Mouse (Mus musculus) Patski (cell line): Measurements from ENCODE around the gene Krt78. TPM values are rescaled to one million over a fixed set of nuclear protein-coding genes. Genes with fewer than 3 reads are reported as not detected.
A peak's percentile ranks its signal among the peaks of the same experiment; 100 is the strongest.

Experiments used
- ATAC-seq: fragments of 100-300 bp; one replicate; pipeline ENCODE4 v1.8.0; 2021
- CTCF ChIA-PET: fragments of 350-600 bp; sonication (Branson Sonifier 250); formaldehyde crosslinking; loops from one replicate; lab custom pipeline; 2022; ENCODE audit warnings: inconsistent platforms; lab: Charles Lee
- POLR2A ChIA-PET: fragments of 350-600 bp; sonication (Branson Sonifier 250); formaldehyde crosslinking; loops from one replicate; lab custom pipeline; 2022; ENCODE audit warnings: antibody characterized with exemption, inconsistent platforms; lab: Charles Lee
- DNase-seq: peaks from one replicate; pipeline ENCODE4 v3.0.0-alpha.2; 2011; ENCODE audit warnings: low read depth, low spot score
- H3K27me3 ChIP-seq: fragments of 371-371 bp; one replicate; pipeline ENCODE4 v1.5.1; 2021
- CTCF ChIP-seq: fragments of 100-300 bp; IDR thresholded peaks from one replicate; pipeline ENCODE4 v1.5.1; 2021
- in situ Hi-C: fragments of 300-500 bp; cut with MboI; formaldehyde crosslinking; loops from 3 replicates; pipeline ENCODE4 v1.11.1; 2018; ENCODE audit warnings: low pct_unique_long_range_greater_than_20kb, mixed read lengths
- polyA plus RNA-seq: library from polyadenylated mRNA; unstranded; gene quantifications from one replicate; pipeline ENCODE4 v1.2.3, GENCODE M21; 2021

Krt78 gene
- polyA plus RNA-seq, 1 experiment from 2014 or later, result 0.05 TPM

DNA sequence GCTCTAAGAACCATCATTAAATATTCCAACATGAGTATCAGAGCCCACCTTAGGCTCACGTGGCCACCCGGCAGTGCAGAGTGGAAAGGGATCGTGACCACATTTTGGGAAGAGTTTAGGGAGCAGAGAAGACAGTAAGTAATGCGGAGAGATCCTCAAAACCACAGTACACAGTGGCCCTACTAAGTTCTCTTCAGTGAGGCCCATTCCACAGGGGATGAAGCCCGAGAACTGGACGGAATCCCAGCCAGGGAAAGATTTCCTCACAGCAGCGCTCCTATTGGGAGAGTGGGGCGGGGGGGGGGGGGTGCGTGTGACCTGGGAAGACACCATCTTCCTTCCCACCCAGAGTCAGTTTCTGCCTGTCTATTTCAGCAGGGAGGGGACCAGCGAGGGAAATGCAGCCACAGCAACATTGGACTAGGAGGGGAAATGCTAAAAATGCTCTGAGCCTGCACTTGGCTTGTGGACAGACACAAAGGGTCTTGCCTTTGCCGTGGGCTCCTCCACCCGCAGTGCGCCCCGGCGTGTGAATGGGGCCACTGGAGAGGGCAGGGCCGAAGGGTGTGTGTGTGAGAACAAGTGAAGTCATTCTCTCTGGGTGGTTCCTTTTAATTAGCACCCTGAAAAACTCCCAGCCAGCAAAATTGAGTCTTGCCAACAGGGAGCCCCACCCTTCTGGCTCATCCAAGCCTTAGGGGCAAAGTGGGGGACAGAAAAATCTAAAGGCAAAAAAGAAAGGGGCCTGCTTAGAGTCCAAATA lies 20.2 kb upstream of the Krt78 start:
- ATAC-seq, result no peak
- ChIA-PET CTCF (interaction anchor here (0.8 to 1.9 kb wide), 13 partner anchors 10 to 634 kb away, joined by 3 to 26 read pairs (median 3); no protein-coding TSS in a partner anchor), POLR2A (no interaction called here)
- no peak for TF ChIP-seq CTCF
- in situ Hi-C loops, result loop anchor here (5.0 to 25.0 kb wide), 3 partner anchors 112 to 452 kb away; partner anchors contain the start of genes Krt1 and Krt77
- DNase-seq, result no peak
- no peaks in the 10 kb centered on the region for H3K27me3 ChIP-seq

DNA sequence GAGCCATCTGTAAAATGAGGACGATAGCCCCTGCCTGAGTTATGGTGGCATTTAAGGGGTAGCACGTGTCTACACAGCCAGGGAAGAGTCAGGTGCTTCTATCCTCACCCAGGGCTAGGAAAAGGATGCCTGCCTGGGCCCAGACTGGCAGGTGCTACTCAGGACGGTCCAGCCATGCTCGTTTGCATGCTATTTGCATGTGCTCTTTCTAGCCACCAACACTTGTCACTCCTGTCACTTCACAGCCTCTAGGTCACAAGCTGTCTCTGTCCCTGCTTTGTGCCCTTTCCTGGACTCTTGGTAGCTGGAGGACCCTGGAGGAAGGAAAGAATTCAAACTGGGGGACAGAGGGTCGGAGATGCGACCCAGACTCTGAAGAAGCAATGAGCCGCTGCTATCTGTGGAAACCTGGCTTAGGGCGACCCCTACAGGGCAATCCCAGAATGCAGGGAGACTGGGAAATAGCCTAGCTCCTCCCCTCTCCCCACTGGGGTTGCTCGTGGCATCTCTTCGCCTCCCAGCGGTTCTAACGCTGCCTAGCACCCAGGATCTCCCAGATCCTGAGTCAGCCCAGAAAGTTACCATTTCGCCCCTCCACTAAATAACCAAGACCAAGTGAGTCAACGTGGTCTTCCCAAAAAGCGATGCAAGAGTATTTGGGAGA lies 19.5 kb upstream of the Krt78 start:
- CTCF ChIA-PET, result interaction anchor here (0.8 to 1.8 kb wide), 11 partner anchors 11 to 633 kb away, joined by 3 to 26 read pairs (median 3); no protein-coding TSS in a partner anchor
- ATAC-seq (peak; percentile 38), DNase-seq (peak; percentile 64)
- no peaks in the 10 kb centered on the region for H3K27me3 ChIP-seq
- TF ChIP-seq CTCF, result no peak
- POLR2A ChIA-PET, result no interaction called here
- in situ Hi-C loops, result loop anchor here (5.0 to 25.0 kb wide), 3 partner anchors 111 to 451 kb away; partner anchors contain the start of genes Krt1 and Krt77

DNA sequence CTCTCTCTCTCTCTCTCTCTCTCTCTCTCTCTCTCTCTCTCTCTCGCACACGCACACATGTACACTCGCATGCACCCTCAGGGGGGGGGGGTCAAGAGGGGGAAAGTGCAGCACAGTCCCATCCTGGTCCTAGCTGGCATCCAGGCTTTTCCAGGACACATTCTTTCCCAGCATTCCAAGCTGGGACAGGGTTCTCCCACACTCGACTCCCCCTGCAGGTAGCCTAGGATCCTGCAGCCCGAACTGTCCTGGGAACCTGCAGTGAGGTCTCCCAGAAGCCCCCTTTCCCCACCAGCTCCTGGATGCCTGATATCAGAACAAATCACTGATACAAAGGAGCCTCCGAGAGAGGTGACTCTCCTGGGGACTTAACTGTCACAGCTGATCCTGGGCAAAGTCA lies 16.4 kb upstream of the Krt78 start:
- ATAC-seq (no peak), DNase-seq (no peak)
- no peak for TF ChIP-seq CTCF
- ChIA-PET CTCF (interaction anchor here (0.9 to 4.3 kb wide), 9 partner anchors 12 to 451 kb away, joined by 3 to 18 read pairs (median 5); partner anchors contain the start of gene Krt1), POLR2A (no interaction called here)
- no peaks in the 10 kb centered on the region for H3K27me3 ChIP-seq
- in situ Hi-C loops, result loop anchor here (5.0 to 25.0 kb wide), 3 partner anchors 108 to 448 kb away; partner anchors contain the start of genes Krt1 and Krt77

DNA sequence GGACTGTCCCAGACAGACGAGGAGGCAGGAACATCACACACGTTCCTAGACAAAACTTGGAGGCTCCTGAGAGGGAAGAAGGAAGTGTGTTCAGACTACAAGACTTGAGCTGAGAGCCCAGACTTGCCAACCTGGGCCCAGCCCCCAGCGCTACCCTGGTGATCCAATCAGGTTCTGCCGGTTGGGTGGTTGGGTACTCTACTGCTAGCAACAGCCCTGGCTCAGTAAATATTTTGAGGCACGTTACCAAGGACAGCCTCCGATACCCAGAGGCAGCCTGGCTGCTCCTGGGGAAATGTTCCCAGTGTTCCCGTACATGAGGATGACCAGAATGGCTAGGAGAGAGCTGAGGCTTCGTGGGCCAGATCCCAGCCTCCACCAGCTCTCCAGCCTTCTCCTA lies 12.7 kb upstream of the Krt78 start:
- ChIA-PET CTCF (interaction anchor here (1.1 to 4.0 kb wide), 4 partner anchors 9 to 195 kb away, joined by 3 to 18 read pairs (median 3); no protein-coding TSS in a partner anchor), POLR2A (no interaction called here)
- in situ Hi-C loops, result loop anchor here (25.0 kb wide), 1 partner anchor 105 kb away; the partner anchor contains the start of genes Krt1 and Krt77
- no peak for TF ChIP-seq CTCF
- no peaks in the 10 kb centered on the region for H3K27me3 ChIP-seq
- ATAC-seq (no peak), DNase-seq (no peak)

DNA sequence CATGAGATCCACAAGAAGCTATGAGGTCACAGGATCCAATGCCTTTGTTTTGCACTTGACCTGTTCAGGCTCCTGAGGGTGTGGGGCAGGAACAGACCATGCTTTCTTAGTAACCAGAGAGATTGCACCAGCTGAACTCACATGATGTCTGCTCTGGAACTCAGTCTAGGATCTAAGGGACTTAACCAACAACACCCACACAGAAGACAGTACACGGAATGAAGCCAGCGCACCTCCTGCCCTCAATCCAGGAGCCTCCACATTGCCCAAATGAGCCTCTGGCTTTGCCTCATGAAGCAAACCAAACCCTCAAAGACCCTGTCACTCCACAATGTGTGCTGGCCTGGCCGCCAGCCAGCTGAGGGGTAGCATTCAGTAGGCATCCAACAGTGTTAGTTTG lies 4.8 kb upstream of the Krt78 start:
- no peak for TF ChIP-seq CTCF
- peaks cover 7% of the 10 kb centered on the region for H3K27me3 ChIP-seq
- ATAC-seq, result no peak
- in situ Hi-C loops, result loop anchor here (25.0 kb wide), 1 partner anchor 97 kb away; the partner anchor contains the start of genes Krt1 and Krt77
- no peak for DNase-seq
- CTCF ChIA-PET, result interaction anchor here (1.6 kb wide), 1 partner anchor 9 kb away, joined by 5 read pairs; no protein-coding TSS in a partner anchor
- POLR2A ChIA-PET, result no interaction called here

DNA sequence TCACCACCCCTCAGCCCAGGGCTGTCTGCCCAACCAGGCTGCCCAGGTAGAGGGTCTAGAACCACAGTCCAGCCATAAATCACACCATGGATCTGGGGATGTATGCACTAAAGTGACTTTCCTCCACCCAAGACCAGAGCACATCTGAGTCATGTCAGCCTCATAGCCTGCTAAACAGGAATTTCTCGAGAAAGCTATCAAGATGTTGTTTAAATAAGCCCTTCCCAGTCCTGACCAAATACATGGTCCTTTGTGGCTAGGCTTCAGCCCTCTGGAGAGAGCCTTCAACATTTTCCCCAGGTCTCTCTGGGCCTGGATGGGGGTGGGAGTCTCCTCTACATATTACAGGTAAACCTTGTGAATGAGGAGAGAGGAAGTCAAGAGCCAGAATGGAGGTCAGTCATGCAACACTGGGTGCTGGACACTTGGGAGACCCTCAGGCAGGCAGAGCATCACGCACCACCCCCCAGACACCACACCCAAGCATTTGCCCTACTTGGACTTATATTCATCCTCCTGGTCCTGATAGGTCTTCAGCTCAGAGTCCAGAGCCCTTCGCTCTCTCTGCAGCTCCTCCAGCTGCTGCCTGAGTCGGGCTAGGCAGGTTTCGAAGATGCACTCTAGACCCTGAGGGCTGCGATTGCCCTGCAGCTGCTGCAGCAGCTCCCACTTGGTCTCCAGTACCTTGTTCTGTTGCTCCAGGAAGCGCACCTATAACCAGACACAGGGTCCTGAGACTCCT lies 1.2 kb downstream of the Krt78 start:
- in situ Hi-C loops, result loop anchor here (25.0 kb wide), 1 partner anchor 91 kb away; the partner anchor contains the start of genes Krt1 and Krt77
- H3K27me3 ChIP-seq, result peaks cover 27% of the 10 kb centered on the region
- ATAC-seq (no peak), DNase-seq (no peak)
- ChIA-PET POLR2A (interaction anchor here (0.6 kb wide), 1 partner anchor 12 kb away, joined by 3 read pairs; no protein-coding TSS in a partner anchor), CTCF (no interaction called here)
- TF ChIP-seq CTCF, result no peak

DNA sequence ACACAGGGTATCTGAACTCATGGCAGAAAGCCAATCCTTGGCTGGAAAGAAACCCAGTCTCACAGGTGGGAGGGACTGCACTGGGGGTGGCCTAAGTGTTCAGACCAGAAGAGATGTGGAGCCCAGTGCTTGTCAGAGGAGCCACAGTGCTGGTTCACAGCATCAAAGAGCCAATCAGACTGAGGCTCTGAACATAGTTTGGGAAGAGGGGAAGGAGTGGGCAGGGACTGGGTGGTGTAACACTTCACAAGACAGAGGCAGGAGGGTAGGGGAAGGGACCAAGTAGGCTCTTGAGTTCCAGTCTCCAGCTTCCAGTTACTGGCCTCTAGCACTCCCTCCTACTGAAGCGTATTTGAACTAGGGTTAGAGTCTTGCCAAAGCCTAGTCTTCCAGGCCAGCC lies 8.7 kb downstream of the Krt78 start:
- in situ Hi-C loops, result no loop called here
- no peak for ATAC-seq
- no peak for TF ChIP-seq CTCF
- ChIA-PET CTCF (interaction anchor here (2.4 kb wide), 1 partner anchor 38 kb away, joined by 6 read pairs; no protein-coding TSS in a partner anchor), POLR2A (no interaction called here)
- H3K27me3 ChIP-seq, result peaks cover 7% of the 10 kb centered on the region
- DNase-seq, result no peak

DNA sequence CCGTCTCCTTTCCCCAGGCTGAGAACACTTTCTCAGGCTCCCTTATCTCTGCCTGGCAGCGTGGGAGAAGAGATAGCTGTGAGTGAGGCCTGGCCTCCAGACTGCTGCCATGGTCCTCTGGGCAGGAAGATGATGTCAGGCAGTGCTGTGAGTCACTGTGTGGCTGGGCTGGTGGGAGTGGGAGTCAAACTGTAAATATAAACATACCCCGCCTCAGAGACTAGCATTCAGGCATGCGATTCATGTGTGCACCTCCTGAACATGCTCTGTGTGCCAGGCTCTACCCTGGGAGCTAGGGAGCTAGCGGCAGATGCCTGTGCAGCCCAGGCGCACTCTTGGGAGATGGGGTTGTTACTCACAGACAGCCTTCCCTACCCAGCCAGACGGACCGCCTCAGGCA lies 12.1 kb downstream of the Krt78 start:
- ChIA-PET CTCF (interaction anchor here (1.0 to 1.1 kb wide), 2 partner anchors 20 to 28 kb away, joined by 3 read pairs; no protein-coding TSS in a partner anchor), POLR2A (no interaction called here)
- TF ChIP-seq CTCF, result no peak
- ATAC-seq, result peak; percentile 66
- H3K27me3 ChIP-seq, result no peaks in the 10 kb centered on the region
- peak; percentile 70 for DNase-seq
- in situ Hi-C loops, result no loop called here

DNA sequence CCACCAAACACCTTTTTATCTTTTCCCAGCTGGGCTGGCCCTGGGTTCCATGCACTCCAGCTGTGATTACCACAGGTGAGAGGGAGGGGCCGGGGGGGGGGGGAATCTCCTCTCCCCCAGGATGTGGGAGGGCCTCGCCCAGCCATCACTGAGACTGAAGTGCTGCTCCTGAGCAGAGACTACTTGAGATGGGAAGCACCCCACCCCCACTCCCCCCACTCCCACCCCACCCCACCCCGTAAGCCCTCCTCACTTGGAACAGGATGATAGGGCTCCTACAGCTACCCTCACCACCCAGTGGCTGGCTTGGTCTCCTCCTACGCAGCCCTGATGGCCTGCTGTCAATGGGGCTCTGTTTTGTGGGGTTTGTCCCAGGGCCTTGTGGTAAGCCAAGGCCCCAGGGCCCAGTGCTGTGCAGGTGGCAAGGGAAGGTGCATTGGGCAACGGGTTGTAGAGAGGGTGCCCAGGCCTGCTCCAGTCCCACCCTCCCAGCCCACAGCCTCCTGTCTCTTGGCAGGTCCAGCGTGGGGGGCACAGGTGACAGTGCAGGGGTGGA lies 13.7 kb downstream of the Krt78 start, which contains the start of gene Krt79:
Gene Krt79, minus strand, starts transcription at position 51 of the 556 bp plus-strand sequence.
- in situ Hi-C loops, result no loop called here
- TF ChIP-seq CTCF, result no peak
- no peak for ATAC-seq
- ChIA-PET CTCF (no interaction called here), POLR2A (no interaction called here)
- no peaks in the 10 kb centered on the region for H3K27me3 ChIP-seq
- DNase-seq, result no peak
